Mouse (Mus musculus) brain, embryonic 14.5 days (tissue): ENCODE results near the gene Zbtb20.

ENCODE experiments used
- CTCF ChIP-seq: fragments of 200-500 bp; IDR thresholded peaks from 2 replicates; pipeline ENCODE4 v1.5.1; 2012; ENCODE audit warnings: inconsistent platforms, mild to moderate bottlenecking, moderate library complexity, borderline replicate concordance; ENCODE audit not compliant: insufficient read depth, insufficient read length; ENCODE audit errors: extremely low read depth
- POLR2A ChIP-seq: fragments of 200-500 bp; IDR thresholded peaks from 2 replicates; pipeline ENCODE4 v1.6.1; 2012; ENCODE audit warnings: mild to moderate bottlenecking, inconsistent platforms, borderline replicate concordance; ENCODE audit not compliant: poor library complexity, insufficient read depth, insufficient read length, severe bottlenecking; ENCODE audit errors: extremely low read depth

- TF ChIP-seq POLR2A (no peak), CTCF (no peak)
Observed at GRCm38 (mm10) chr16:42900328-42900727, 24.6 kb downstream of the Zbtb20 start.
